Mouse (Mus musculus) adrenal gland, adult 2 months (tissue): ENCODE results near the gene Snrpf. TPM values are rescaled to one million over a fixed set of nuclear protein-coding genes. Genes with fewer than 3 reads are reported as not detected.

ENCODE experiments used
- polyA plus RNA-seq: library from polyadenylated mRNA; depleted of rRNA; stranded (reverse); fragments of >200 nt; gene quantifications from 2 replicates; pipeline ENCODE4 v1.2.3, GENCODE M21; 2012; rRNA removed
- total RNA-seq, 2 experiments: library from RNA; stranded (reverse); gene quantifications; 2 replicates each; pipeline ENCODE4 v1.2.3; 2021

Snrpf gene
- total and polyA plus RNA-seq, 3 experiments = 10.6 to 16.6 (median 11.7) TPM

Other genes with a start within 250 kb of the Snrpf start
- gene Lta4h, start 136.3 kb downstream of the Snrpf start, total RNA-seq = 10 to 100 TPM; 57.5 to 62.4 TPM
- 71.2 and 83.1 TPM in 2 replicates for gene Lta4h, start 136.3 kb downstream of the Snrpf start, polyA plus RNA-seq
- gene Hal, start 100.9 kb downstream of the Snrpf start, total RNA-seq = under 1 TPM; 0.14 to 0.75 TPM
- gene Hal, start 100.9 kb downstream of the Snrpf start, polyA plus RNA-seq = 0.15 and 1.4 TPM in 2 replicates
- under 1 TPM in 1 of 2 experiments, not detected in 1; 0.20 TPM for gene Amdhd1, start 49.7 kb downstream of the Snrpf start, total RNA-seq
- 0.03 and 0.12 TPM in 2 replicates for gene Amdhd1, start 49.7 kb downstream of the Snrpf start, polyA plus RNA-seq
- not detected for gene Ccdc38, start 49.1 kb downstream of the Snrpf start, total RNA-seq
- gene Ccdc38, start 49.1 kb downstream of the Snrpf start, polyA plus RNA-seq = not detected in 2 replicates
- gene Ntn4, start 51.0 kb upstream of the Snrpf start, total RNA-seq = 10 to 100 TPM; 14.6 to 26.8 TPM
- gene Ntn4, start 51.0 kb upstream of the Snrpf start, polyA plus RNA-seq = 11.0 and 12.5 TPM in 2 replicates
- not detected for gene Usp44, start 241.8 kb upstream of the Snrpf start, total RNA-seq
- not detected in 2 replicates for gene Usp44, start 241.8 kb upstream of the Snrpf start, polyA plus RNA-seq